Mouse (Mus musculus) embryonic facial prominence, embryonic 11.5 days (tissue): ENCODE measurements around the gene Dusp18. TPM values are rescaled to one million over a fixed set of nuclear protein-coding genes. Genes with fewer than 3 reads are reported as not detected.

Experiments
- ATAC-seq: fragments of 200-750 bp; cut with Nextera tagmentation; replicated peaks from 2 replicates; pipeline ENCODE4 v1.8.0; 2017; ENCODE audit warnings: low read depth; ENCODE audit not compliant: insufficient number of reproducible peaks, low FRiP score, low TSS enrichment
- DNase-seq: peaks from one replicate; pipeline ENCODE4 v3.0.0-alpha.2; 2015; ENCODE audit warnings: low spot score
- H3K27ac ChIP-seq: fragments of 300-500 bp; sonication (generic); replicated peaks from 2 replicates; pipeline ENCODE4 v1.5.1; 2014; ENCODE audit warnings: mild to moderate bottlenecking, low read depth, low read length, control low read depth
- H3K27me3 ChIP-seq: fragments of 300-500 bp; sonication (generic); 2 replicates; pipeline ENCODE4 v1.6.1; 2014; ENCODE audit warnings: mild to moderate bottlenecking, low read length, moderate library complexity, mixed read lengths; ENCODE audit not compliant: control insufficient read depth, insufficient read depth
- H3K36me3 ChIP-seq: fragments of 300-500 bp; sonication (generic); replicated peaks from 2 replicates; pipeline ENCODE4 v1.6.1; 2014; ENCODE audit warnings: low read depth, mild to moderate bottlenecking, low read length, moderate library complexity, mixed read lengths; ENCODE audit not compliant: control insufficient read depth, insufficient read depth
- H3K4me1 ChIP-seq: fragments of 300-500 bp; sonication (generic); 2 replicates; pipeline ENCODE4 v1.6.1; 2014; ENCODE audit warnings: low read length, mixed read lengths; ENCODE audit not compliant: control insufficient read depth, insufficient read depth
- H3K4me2 ChIP-seq: fragments of 300-500 bp; sonication (generic); 2 replicates; pipeline ENCODE4 v1.6.1; 2014; ENCODE audit warnings: low read depth, mild to moderate bottlenecking, control low read depth, low read length, moderate library complexity
- H3K4me3 ChIP-seq: fragments of 300-500 bp; sonication (generic); 2 replicates; pipeline ENCODE4 v1.5.1; 2014; ENCODE audit warnings: low read depth, low read length, control low read depth
- H3K9ac ChIP-seq: fragments of 300-500 bp; sonication (generic); replicated peaks from 2 replicates; pipeline ENCODE4 v1.6.1; 2014; ENCODE audit warnings: mild to moderate bottlenecking, control low read depth, low read length
- H3K9me3 ChIP-seq: fragments of 300-500 bp; sonication (generic); replicated peaks from 2 replicates; pipeline ENCODE4 v1.6.1; 2016; ENCODE audit warnings: mild to moderate bottlenecking, low read length, inconsistent platforms, mixed read lengths; ENCODE audit not compliant: control insufficient read depth
- WGBS: fragments of 180-500 bp; shearing (Covaris S2); extraction: QIAGEN DNeasy Blood & Tissue Kit; methylation state at CpG from one replicate; pipeline ENCODE4 v1.1.7; 2014; 5-methylcytosine and 5-hydroxymethylcytosine counted together
- polyA plus RNA-seq: library from polyadenylated mRNA; unstranded; fragments of >200 nt; fragmentation: Nextera tagmentation; extraction: Ambion mirVana; gene quantifications from 2 replicates; pipeline ENCODE4 v1.2.1, GENCODE M21; 2014

Dusp18 gene
- polyA plus RNA-seq, 1 experiment from 2014 or later: 13.2 TPM

GRCm38 (mm10) chr11:3921281-3921850 lies 26.3 kb downstream of the Dusp18 start:
- Histone ChIP-seq H3K9ac (no peak overlapping the region), H3K27me3 (no peaks in the 10 kb centered on the region), H3K36me3 (no peaks in the 10 kb centered on the region), H3K4me2 (no peak overlapping the region), H3K4me1 (no peaks in the 10 kb centered on the region), H3K4me3 (no peak overlapping the region), H3K27ac (no peak overlapping the region), H3K9me3 (no peaks in the 10 kb centered on the region)
- WGBS: 32% methylated on average over 8 of the region's 8 CpGs
- DNase-seq (peak; percentile 71), ATAC-seq (no peak)

GRCm38 (mm10) chr11:3922115-3922514 lies 27.1 kb downstream of the Dusp18 start:
- 94% methylated on average over 7 of the region's 9 CpGs for WGBS
- Histone ChIP-seq H3K36me3 (no peaks in the 10 kb centered on the region), H3K4me2 (no peak overlapping the region), H3K27me3 (no peaks in the 10 kb centered on the region), H3K4me1 (no peaks in the 10 kb centered on the region), H3K9me3 (no peaks in the 10 kb centered on the region), H3K27ac (no peak overlapping the region), H3K4me3 (no peak overlapping the region), H3K9ac (no peak overlapping the region)
- DNase-seq: no peak
- no peak for ATAC-seq

- no peak overlapping the region for H3K4me3 ChIP-seq
- ATAC-seq: no peak
- H3K9ac ChIP-seq: no peak overlapping the region
- 94% methylated on average over 6 of the region's 6 CpGs for WGBS
- no peak for DNase-seq
- H3K9me3 ChIP-seq: no peaks in the 10 kb centered on the region
- no peaks in the 10 kb centered on the region for H3K36me3 ChIP-seq
- no peak overlapping the region for H3K4me2 ChIP-seq
- no peak overlapping the region for H3K27ac ChIP-seq
- no peaks in the 10 kb centered on the region for H3K4me1 ChIP-seq
- no peaks in the 10 kb centered on the region for H3K27me3 ChIP-seq
Observed at GRCm38 (mm10) chr11:3922731-3923130, 27.7 kb downstream of the Dusp18 start.

GRCm38 (mm10) chr11:3925916-3926315 lies 30.9 kb downstream of the Dusp18 start:
- Histone ChIP-seq H3K27ac (no peak overlapping the region), H3K4me1 (no peaks in the 10 kb centered on the region), H3K9me3 (no peaks in the 10 kb centered on the region), H3K4me2 (no peak overlapping the region), H3K36me3 (no peaks in the 10 kb centered on the region), H3K9ac (no peak overlapping the region), H3K27me3 (no peaks in the 10 kb centered on the region), H3K4me3 (no peak overlapping the region)
- no peak for DNase-seq
- 92% methylated on average over 10 of the region's 10 CpGs for WGBS
- no peak for ATAC-seq

GRCm38 (mm10) chr11:3930019-3930418 lies 35.0 kb downstream of the Dusp18 start:
- no peaks in the 10 kb centered on the region for H3K27me3 ChIP-seq

GRCm38 (mm10) chr11:3930931-3931330 lies 35.9 kb downstream of the Dusp18 start:
- H3K9me3 ChIP-seq: no peaks in the 10 kb centered on the region
- 31% methylated on average over 6 of the region's 6 CpGs for WGBS
- ATAC-seq: no peak
- no peak for DNase-seq
- no peaks in the 10 kb centered on the region for H3K36me3 ChIP-seq
- H3K27ac ChIP-seq: no peak overlapping the region
- H3K9ac ChIP-seq: no peak overlapping the region
- H3K4me3 ChIP-seq: peak overlapping the region; percentile 53
- H3K4me2 ChIP-seq: peak overlapping the region; percentile 52
- no peaks in the 10 kb centered on the region for H3K27me3 ChIP-seq
- H3K4me1 ChIP-seq: no peaks in the 10 kb centered on the region

More at GRCm38 (mm10) chr11:3930019-3930418, 35.0 kb downstream of the Dusp18 start:
- DNase-seq (no peak), ATAC-seq (no peak)
- Histone ChIP-seq H3K4me1 (no peaks in the 10 kb centered on the region), H3K4me2 (no peak overlapping the region), H3K27ac (no peak overlapping the region), H3K9ac (no peak overlapping the region), H3K36me3 (no peaks in the 10 kb centered on the region), H3K4me3 (no peak overlapping the region), H3K9me3 (no peaks in the 10 kb centered on the region)
- WGBS: 86% methylated on average over 4 of the region's 4 CpGs

- no peaks in the 10 kb centered on the region for H3K9me3 ChIP-seq
- peak within 1 kb of the TSS; percentile 53 for H3K4me3 ChIP-seq
- peak within 1 kb of the TSS; percentile 52 for H3K4me2 ChIP-seq
- peak within 1 kb of the TSS; percentile 47 for H3K9ac ChIP-seq
- ATAC-seq (peak; percentile 72), DNase-seq (peak; percentile 91)
- H3K27me3 ChIP-seq: no peaks in the 10 kb centered on the region
- H3K4me1 ChIP-seq: no peaks in the 10 kb centered on the region
- no peaks in the 10 kb centered on the region for H3K36me3 ChIP-seq
- no peak within 1 kb of the TSS for H3K27ac ChIP-seq
- WGBS: under 1% methylated on average over 25 of the region's 26 CpGs
Observed at GRCm38 (mm10) chr11:3931511-3932211, 36.6 kb downstream of the Dusp18 start, which contains the start of gene Tcn2. TSS of gene Tcn2 (minus strand) at chr11:3932159.

GRCm38 (mm10) chr11:3933756-3934285 lies 38.8 kb downstream of the Dusp18 start:
- Histone ChIP-seq H3K27me3 (no peaks in the 10 kb centered on the region), H3K4me2 (no peak overlapping the region), H3K36me3 (no peaks in the 10 kb centered on the region), H3K27ac (no peak overlapping the region), H3K4me1 (no peaks in the 10 kb centered on the region), H3K4me3 (no peak overlapping the region), H3K9me3 (no peaks in the 10 kb centered on the region), H3K9ac (no peak overlapping the region)
- 83% methylated on average over 9 of the region's 9 CpGs for WGBS
- no peak for DNase-seq
- no peak for ATAC-seq
